Mouse (Mus musculus) MEL (cell line): ENCODE measurements around the gene Bad. TPM values are rescaled to one million over a fixed set of nuclear protein-coding genes. Genes with fewer than 3 reads are reported as not detected.

Experiments used
- DNase-seq: peaks from one replicate; pipeline ENCODE4 v3.0.0; 2011; ENCODE audit warnings: low read depth, low spot score
- H3K27ac ChIP-seq: 2 replicates; pipeline ENCODE4 v1.5.1; 2012; ENCODE audit warnings: low read depth, mild to moderate bottlenecking, control low read depth, low read length, moderate library complexity; ENCODE audit not compliant: control insufficient read depth
- H3K27me3 ChIP-seq, 2 experiments: fragments of 150-350 bp in 1 of 2; sonication (generic) in 1 of 2; 2 replicates each; pipeline ENCODE4 v1.6.1; 2012; ENCODE audit warnings: low read length in 2 of 2, mild to moderate bottlenecking in 2 of 2, improper control_type of control experiment in 1 of 2, moderate library complexity in 1 of 2; ENCODE audit not compliant: insufficient read depth in 2 of 2, control insufficient read depth in 1 of 2
- H3K36me3 ChIP-seq, 2 experiments: 2 replicates each; pipeline ENCODE4 v1.6.1; 2012 to 2014; ENCODE audit warnings: low read length in 2 of 2, improper control_type of control experiment in 1 of 2, inconsistent platforms in 1 of 2, mild to moderate bottlenecking in 1 of 2; ENCODE audit not compliant: insufficient read depth in 2 of 2, control insufficient read depth in 1 of 2
- H3K4me1 ChIP-seq, 2 experiments: fragments of 150-350 bp in 1 of 2; sonication (generic) in 1 of 2; 2 replicates each; pipeline ENCODE4 v1.6.1; 2012; ENCODE audit warnings: low read length in 2 of 2, improper control_type of control experiment in 1 of 2, mild to moderate bottlenecking in 1 of 2; ENCODE audit not compliant: insufficient read depth in 2 of 2, control insufficient read depth in 1 of 2
- H3K4me3 ChIP-seq, 2 experiments: fragments of 150-350 bp in 1 of 2; sonication (generic) in 1 of 2; 2 replicates each; pipeline ENCODE4 v1.5.1; 2012; ENCODE audit warnings: low read depth in 2 of 2, low read length in 2 of 2, mild to moderate bottlenecking in 2 of 2, moderate library complexity in 2 of 2, control low read depth in 1 of 2, improper control_type of control experiment in 1 of 2; ENCODE audit not compliant: control insufficient read depth in 1 of 2, insufficient read depth in 1 of 2
- H3K79me2 ChIP-seq: 2 replicates; pipeline ENCODE4 v1.6.1; 2012; ENCODE audit warnings: mild to moderate bottlenecking, low read length, moderate library complexity; ENCODE audit not compliant: control insufficient read depth, poor library complexity, insufficient read depth
- H3K9ac ChIP-seq: 2 replicates; pipeline ENCODE4 v1.6.1; 2012; ENCODE audit warnings: low read depth, mild to moderate bottlenecking, control low read depth, low read length, moderate library complexity; ENCODE audit not compliant: control insufficient read depth, poor library complexity, severe bottlenecking
- H3K9me3 ChIP-seq: fragments of 150-350 bp; sonication (generic); replicated peaks from 2 replicates; pipeline ENCODE4 v1.6.1; 2012; ENCODE audit warnings: mild to moderate bottlenecking, low read length, improper control_type of control experiment, moderate library complexity; ENCODE audit not compliant: insufficient read depth
- BHLHE40 ChIP-seq: IDR thresholded peaks from 2 replicates; pipeline ENCODE4 v1.6.1; 2012; ENCODE audit warnings: low read depth, mild to moderate bottlenecking, inconsistent platforms, low read length, improper control_type of control experiment, borderline replicate concordance
- CHD1 ChIP-seq: IDR thresholded peaks from 2 replicates; pipeline ENCODE4 v1.6.1; 2012; ENCODE audit warnings: low read depth, mild to moderate bottlenecking, inconsistent platforms, low read length, improper control_type of control experiment
- CHD2 ChIP-seq: IDR thresholded peaks from 2 replicates; pipeline ENCODE4 v1.6.1; 2011; ENCODE audit warnings: low read length, improper control_type of control experiment
- CTCF ChIP-seq, 3 experiments: IDR thresholded peaks in 2 of 3; conservative IDR thresholded peaks in 1 of 3; 2 replicates each; pipeline ENCODE4 v1.5.1; 2011 to 2012; ENCODE audit warnings: low read length in 3 of 3, low read depth in 2 of 3, mild to moderate bottlenecking in 2 of 3, improper control_type of control experiment in 1 of 3, inconsistent platforms in 1 of 3, mixed read lengths in 1 of 3, moderate library complexity in 1 of 3; ENCODE audit not compliant: control insufficient read depth in 1 of 3, insufficient read depth in 1 of 3, poor library complexity in 1 of 3, severe bottlenecking in 1 of 3
- ELF1 ChIP-seq: IDR thresholded peaks from 2 replicates; pipeline ENCODE4 v1.6.1; 2014; ENCODE audit warnings: low read depth, mild to moderate bottlenecking, inconsistent platforms, low read length, improper control_type of control experiment, moderate library complexity
- EP300 ChIP-seq, 2 experiments: IDR thresholded peaks; 2 replicates each; pipeline ENCODE4 v1.6.1; 2011; ENCODE audit warnings: improper control_type of control experiment in 2 of 2, low read length in 2 of 2, low read depth in 1 of 2, mild to moderate bottlenecking in 1 of 2
- ETS1 ChIP-seq: IDR thresholded peaks from 2 replicates; pipeline ENCODE4 v1.6.1; 2012; ENCODE audit warnings: low read depth, mild to moderate bottlenecking, inconsistent platforms, low read length, improper control_type of control experiment, moderate library complexity
- GABPA ChIP-seq: IDR thresholded peaks from 2 replicates; pipeline ENCODE4 v1.6.1; 2012; ENCODE audit warnings: low read depth, mild to moderate bottlenecking, inconsistent platforms, low read length, improper control_type of control experiment, moderate library complexity
- GATA1 ChIP-seq: IDR thresholded peaks from 2 replicates; pipeline ENCODE4 v1.6.1; 2011; ENCODE audit warnings: low read depth, low read length, improper control_type of control experiment
- HCFC1 ChIP-seq: IDR thresholded peaks from 2 replicates; pipeline ENCODE4 v1.6.1; 2012; ENCODE audit warnings: low read depth, mild to moderate bottlenecking, inconsistent platforms, low read length, improper control_type of control experiment, moderate library complexity
- JUND ChIP-seq: IDR thresholded peaks from 2 replicates; pipeline ENCODE4 v1.6.1; 2011; ENCODE audit warnings: low read depth, mild to moderate bottlenecking, improper control_type of control experiment, low read length
- KAT2A ChIP-seq: conservative IDR thresholded peaks from 2 replicates; pipeline ENCODE4 v1.6.1; 2012; ENCODE audit warnings: low read depth, low read length, improper control_type of control experiment, inconsistent platforms
- MAFK ChIP-seq: IDR thresholded peaks from 2 replicates; pipeline ENCODE4 v1.6.1; 2011; ENCODE audit warnings: low read depth, mild to moderate bottlenecking, low read length, improper control_type of control experiment, borderline replicate concordance
- MAX ChIP-seq: IDR thresholded peaks from 2 replicates; pipeline ENCODE4 v1.6.1; 2011; ENCODE audit warnings: low read length, improper control_type of control experiment
- MAZ ChIP-seq: IDR thresholded peaks from 2 replicates; pipeline ENCODE4 v1.6.1; 2012; ENCODE audit warnings: low read depth, mild to moderate bottlenecking, inconsistent platforms, low read length, improper control_type of control experiment
- MEF2A ChIP-seq: IDR thresholded peaks from 2 replicates; pipeline ENCODE4 v1.6.1; 2014; ENCODE audit warnings: low read depth, mild to moderate bottlenecking, inconsistent platforms, low read length, improper control_type of control experiment; ENCODE audit not compliant: poor library complexity, insufficient replicate concordance, severe bottlenecking; ENCODE audit errors: extremely low read depth
- MXI1 ChIP-seq: IDR thresholded peaks from 2 replicates; pipeline ENCODE4 v1.6.1; 2011; ENCODE audit warnings: mild to moderate bottlenecking, low read depth, low read length, improper control_type of control experiment
- MYC ChIP-seq: IDR thresholded peaks from 2 replicates; pipeline ENCODE4 v1.6.1; 2011; ENCODE audit warnings: low read depth, mild to moderate bottlenecking, low read length, improper control_type of control experiment, moderate library complexity
- NELFE ChIP-seq: IDR thresholded peaks from 2 replicates; pipeline ENCODE4 v1.6.1; 2011; ENCODE audit warnings: low read depth, low read length, improper control_type of control experiment
- NRF1 ChIP-seq: IDR thresholded peaks from 2 replicates; pipeline ENCODE4 v1.6.1; 2014; ENCODE audit warnings: low read depth, mild to moderate bottlenecking, inconsistent platforms, low read length, improper control_type of control experiment, moderate library complexity; ENCODE audit not compliant: poor library complexity, insufficient read depth, severe bottlenecking
- POLR2AphosphoS2 ChIP-seq: IDR thresholded peaks from 2 replicates; pipeline ENCODE4 v1.6.1; 2011; ENCODE audit warnings: low read length, improper control_type of control experiment
- POLR2AphosphoS5 ChIP-seq: IDR thresholded peaks from 2 replicates; pipeline ENCODE4 v1.6.1; 2012; ENCODE audit warnings: low read depth, borderline replicate concordance, mild to moderate bottlenecking, inconsistent platforms, low read length, moderate library complexity, mixed read lengths
- RCOR1 ChIP-seq: IDR thresholded peaks from 2 replicates; pipeline ENCODE4 v1.6.1; 2012; ENCODE audit warnings: low read depth, mild to moderate bottlenecking, inconsistent platforms, low read length, improper control_type of control experiment
- SIN3A ChIP-seq: IDR thresholded peaks from 2 replicates; pipeline ENCODE4 v1.6.1; 2012; ENCODE audit warnings: low read length, improper control_type of control experiment, inconsistent platforms
- SMC3 ChIP-seq: IDR thresholded peaks from 2 replicates; pipeline ENCODE4 v1.6.1; 2011; ENCODE audit warnings: low read depth, low read length, improper control_type of control experiment
- TAL1 ChIP-seq: IDR thresholded peaks from 2 replicates; pipeline ENCODE4 v1.6.1; 2012; ENCODE audit warnings: mild to moderate bottlenecking, inconsistent platforms, low read length, moderate library complexity, mixed read lengths
- TBP ChIP-seq: IDR thresholded peaks from 2 replicates; pipeline ENCODE4 v1.8.0; 2011; ENCODE audit warnings: low read depth, low read length, improper control_type of control experiment
- TCF12 ChIP-seq: IDR thresholded peaks from 2 replicates; pipeline ENCODE4 v1.6.1; 2014; ENCODE audit warnings: low read depth, mild to moderate bottlenecking, inconsistent platforms, low read length, improper control_type of control experiment, moderate library complexity
- UBTF ChIP-seq: IDR thresholded peaks from 2 replicates; pipeline ENCODE4 v1.6.1; 2012; ENCODE audit warnings: low read depth, mild to moderate bottlenecking, inconsistent platforms, low read length, improper control_type of control experiment, moderate library complexity, borderline replicate concordance; ENCODE audit not compliant: insufficient read depth
- USF1 ChIP-seq: IDR thresholded peaks from 2 replicates; pipeline ENCODE4 v1.6.1; 2014; ENCODE audit warnings: low read depth, mild to moderate bottlenecking, inconsistent platforms, low read length, improper control_type of control experiment, moderate library complexity
- USF2 ChIP-seq, 2 experiments: IDR thresholded peaks; 2 replicates each; pipeline ENCODE4 v1.6.1; 2011 to 2012; ENCODE audit warnings: improper control_type of control experiment in 2 of 2, low read length in 2 of 2, borderline replicate concordance in 1 of 2, inconsistent platforms in 1 of 2, low read depth in 1 of 2, mild to moderate bottlenecking in 1 of 2; ENCODE audit not compliant: insufficient read depth in 1 of 2
- ZC3H11A ChIP-seq: IDR thresholded peaks from 2 replicates; pipeline ENCODE4 v1.6.1; 2012; ENCODE audit warnings: low read depth, mild to moderate bottlenecking, inconsistent platforms, low read length, improper control_type of control experiment
- ZKSCAN1 ChIP-seq: IDR thresholded peaks from 2 replicates; pipeline ENCODE4 v1.6.1; 2012; ENCODE audit warnings: low read depth, mild to moderate bottlenecking, inconsistent platforms, low read length, improper control_type of control experiment, moderate library complexity
- ZMIZ1 ChIP-seq: IDR thresholded peaks from 2 replicates; pipeline ENCODE4 v1.6.1; 2012; ENCODE audit warnings: low read depth, mild to moderate bottlenecking, inconsistent platforms, low read length, improper control_type of control experiment, moderate library complexity
- ZNF384 ChIP-seq: IDR thresholded peaks from 2 replicates; pipeline ENCODE4 v1.6.1; 2012; ENCODE audit warnings: low read depth, mild to moderate bottlenecking, inconsistent platforms, low read length, improper control_type of control experiment
- polyA plus RNA-seq, 2 experiments: library from polyadenylated mRNA; stranded (reverse) in 1 of 2; unstranded in 1 of 2; fragments of >175 nt in 1 of 2; fragments of >200 nt in 1 of 2; gene quantifications; 2 replicates each; pipeline versions ENCODE4 v1.2.1 to v1.2.4; 2012; ENCODE audit warnings: low replicate concordance in 2 of 2, low read depth in 1 of 2; ENCODE audit not compliant: insufficient read length in 2 of 2, insufficient read depth in 1 of 2, missing spikeins in 1 of 2
- total RNA-seq: library from RNA; depleted of rRNA; stranded (reverse); fragments of 300-350 nt; gene quantifications from 2 replicates; pipeline ENCODE4 v1.2.3, GENCODE M21; 2012

Gene Bad
- total and polyA plus RNA-seq, 3 experiments, result 51.7 to 69.7 TPM; not detected in 1

DNA sequence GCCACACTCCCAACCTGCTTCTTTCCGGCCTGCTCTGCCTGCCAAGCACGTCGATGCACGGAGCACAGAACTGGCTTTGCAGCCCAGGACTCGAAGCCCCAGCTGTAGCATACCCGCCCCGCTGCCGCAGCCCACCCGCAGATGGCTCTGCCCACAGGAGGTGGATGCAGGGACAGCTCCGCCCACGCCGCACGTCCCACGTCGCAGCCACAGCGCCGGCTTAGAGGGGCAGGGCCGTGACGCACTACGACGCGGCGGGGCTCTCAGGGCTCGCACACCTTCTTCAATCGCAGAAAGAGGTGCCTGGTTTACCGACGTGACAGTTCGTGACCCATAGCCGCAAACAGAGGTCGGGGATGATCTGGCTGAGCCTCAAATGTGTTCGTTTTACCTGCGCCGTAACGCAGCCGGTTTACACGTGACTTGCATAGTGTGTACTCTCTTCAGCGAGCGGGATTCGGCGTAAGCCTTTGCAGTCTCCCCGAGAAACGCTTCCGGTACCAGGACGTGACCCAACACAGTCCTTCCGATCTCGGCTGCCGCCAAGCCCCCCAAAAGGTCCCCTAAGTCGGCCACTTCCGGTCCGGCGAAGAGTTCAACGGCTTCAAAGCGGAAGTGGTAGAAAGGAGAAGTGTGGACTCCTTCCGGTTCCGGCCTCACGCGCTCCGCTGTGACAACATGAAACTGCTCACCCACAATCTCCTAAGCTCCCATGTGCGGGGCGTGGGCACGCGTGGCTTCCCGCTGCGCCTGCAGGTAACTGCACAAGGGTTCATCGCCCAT is 32.0 kb upstream of the Bad start, which contains the start of the genes Trmt112 and Prdx5:
Trmt112 (plus strand) TSS at position 192 of the 783 bp plus-strand sequence.
Prdx5 (minus strand) TSS at position 600 of the 783 bp plus-strand sequence.
- Histone ChIP-seq H3K9ac (peak within 1 kb of the TSS; percentile 92), H3K27me3 (no peaks in the 10 kb centered on the region), H3K36me3 (peaks cover 3 to 10% of the 10 kb centered on the region in 2 experiments), H3K9me3 (no peaks in the 10 kb centered on the region), H3K79me2 (peaks cover 30% of the 10 kb centered on the region), H3K4me1 (peaks cover 0 to 8% of the 10 kb centered on the region in 2 experiments; a peak in 2 of 4 replicates), H3K27ac (peak within 1 kb of the TSS; percentile 99), H3K4me3 (peak within 1 kb of the TSS; percentile 65 to 88)
- peak; percentile 98 for DNase-seq
- peak; percentile 63; the same call in 1 of the 2 replicates for TF ChIP-seq BHLHE40
- TF ChIP-seq SIN3A, result peak; percentile 89
- TF ChIP-seq TAL1, result no peak
- TF ChIP-seq NRF1, result no peak
- peak; percentile 95 for TF ChIP-seq MXI1
- TF ChIP-seq CHD2, result peak; percentile 68
- TF ChIP-seq CTCF (IDR thresholded peaks at IDR 0.05 in 2 of 3, conservative IDR thresholded peaks at IDR 0.05 in 1 of 3; ENCODE audit: control insufficient read depth in 1 of 3, insufficient read depth in 1 of 3, low read depth in 2 of 3, low read length in 3 of 3, poor library complexity in 1 of 3, severe bottlenecking in 1 of 3), result no peak
- no peak for TF ChIP-seq ZNF384
- TF ChIP-seq ELF1, result peak; percentile 90
- TF ChIP-seq ZMIZ1, result peak; percentile 16
- no peak for TF ChIP-seq GATA1
- TF ChIP-seq MAX, result peak; percentile 88
- TF ChIP-seq MAFK, result no peak
- peak; percentile 62 for TF ChIP-seq TCF12
- TF ChIP-seq POLR2AphosphoS2, result peak; percentile 84; the same call in 1 of the 2 replicates
- peak; percentile 94 for TF ChIP-seq MYC
- TF ChIP-seq GABPA, result no peak
- TF ChIP-seq SMC3, result 0 out of 2 replicates have a peak, but pooled peaks have one; percentile 13
- no peak for TF ChIP-seq JUND
- TF ChIP-seq RCOR1, result peak; percentile 46; the same call in 1 of the 2 replicates
- TF ChIP-seq HCFC1, result peak; percentile 87
- TF ChIP-seq USF2 (IDR thresholded peaks at IDR 0.05; ENCODE audit: borderline replicate concordance in 1 of 2, insufficient read depth in 1 of 2, low read depth in 1 of 2, low read length in 2 of 2), result no peak
- TF ChIP-seq EP300 (IDR thresholded peaks at IDR 0.05; ENCODE audit: low read depth in 1 of 2, low read length in 2 of 2), result peak in 1 of 2 experiments; percentile 67; a peak in 2 of 4 replicates
- no peak for TF ChIP-seq ZKSCAN1
- peak; percentile 33; the same call in 1 of the 2 replicates for TF ChIP-seq MAZ
- no peak for TF ChIP-seq CHD1
- no peak for TF ChIP-seq MEF2A
- TF ChIP-seq TBP, result peak; percentile 70
- peak; percentile 77 for TF ChIP-seq KAT2A
- no peak for TF ChIP-seq UBTF
- peak; percentile 65 for TF ChIP-seq USF1
- TF ChIP-seq NELFE, result peak; percentile 83
- TF ChIP-seq POLR2AphosphoS5, result peak; percentile 68; the same call in 1 of the 2 replicates
- no peak for TF ChIP-seq ZC3H11A
- peak; percentile 52 for TF ChIP-seq ETS1
